Mouse (Mus musculus) small intestine, adult 2 months (tissue): Measurements from ENCODE around the gene Zbtb41.

Experiments
- CTCF ChIP-seq: fragments of 200-500 bp; IDR thresholded peaks from 2 replicates; pipeline ENCODE4 v1.5.1; 2012; ENCODE audit warnings: low read depth, mild to moderate bottlenecking, control low read depth, inconsistent platforms, low read length, moderate library complexity, mixed read lengths; ENCODE audit not compliant: insufficient replicate concordance, insufficient read length; ENCODE audit errors: extremely low read depth
- POLR2A ChIP-seq: fragments of 200-500 bp; IDR thresholded peaks from 2 replicates; pipeline ENCODE4 v1.6.1; 2012; ENCODE audit warnings: low read depth, mild to moderate bottlenecking, control low read depth, inconsistent platforms, low read length, moderate library complexity

- no peak for TF ChIP-seq CTCF
- TF ChIP-seq POLR2A: no peak
These were observed 853 bp downstream of the Zbtb41 start for GRCm38 (mm10) chr1:139422941-139423340.
